Mouse (Mus musculus) embryonic facial prominence, embryonic 12.5 days (tissue): ENCODE measurements around the gene Ogfod2. TPM values are rescaled to one million over a fixed set of nuclear protein-coding genes. Genes with fewer than 3 reads are reported as not detected.
A peak's percentile ranks its signal among the peaks of the same experiment; 100 is the strongest.

Experiments
- ATAC-seq: fragments of 200-750 bp; cut with Nextera tagmentation; 2 replicates; pipeline ENCODE4 v1.8.0; 2017; ENCODE audit not compliant: insufficient number of reproducible peaks, insufficient read depth, low FRiP score, low TSS enrichment
- H3K27ac ChIP-seq: fragments of 300-500 bp; sonication (generic); 2 replicates; pipeline ENCODE4 v1.5.1; 2016; ENCODE audit warnings: mild to moderate bottlenecking
- H3K27me3 ChIP-seq: fragments of 300-500 bp; sonication (generic); 2 replicates; pipeline ENCODE4 v1.6.1; 2016; ENCODE audit warnings: mild to moderate bottlenecking, moderate library complexity
- H3K36me3 ChIP-seq: fragments of 300-500 bp; sonication (generic); 2 replicates; pipeline ENCODE4 v1.6.1; 2016; ENCODE audit warnings: mild to moderate bottlenecking
- H3K4me1 ChIP-seq: fragments of 300-500 bp; sonication (generic); 2 replicates; pipeline ENCODE4 v1.6.1; 2016
- H3K4me2 ChIP-seq: fragments of 300-500 bp; sonication (generic); replicated peaks from 2 replicates; pipeline ENCODE4 v1.6.1; 2016; ENCODE audit warnings: mild to moderate bottlenecking, moderate library complexity
- H3K4me3 ChIP-seq: fragments of 300-500 bp; sonication (generic); 2 replicates; pipeline ENCODE4 v1.5.1; 2016; ENCODE audit warnings: mild to moderate bottlenecking
- H3K9ac ChIP-seq: fragments of 300-500 bp; sonication (generic); 2 replicates; pipeline ENCODE4 v1.6.1; 2016; ENCODE audit warnings: mild to moderate bottlenecking, moderate library complexity
- H3K9me3 ChIP-seq: fragments of 300-500 bp; sonication (generic); 2 replicates; pipeline ENCODE4 v1.6.1; 2016; ENCODE audit warnings: mild to moderate bottlenecking, moderate library complexity
- WGBS: fragments of 180-500 bp; shearing (Covaris S2); methylation state at CpG from one replicate; pipeline ENCODE4 v1.1.7; 2016; 5-methylcytosine and 5-hydroxymethylcytosine counted together
- polyA plus RNA-seq: library from polyadenylated mRNA; unstranded; fragments of >200 nt; fragmentation: Nextera tagmentation; extraction: Ambion mirVana; gene quantifications from 2 replicates; pipeline ENCODE4 v1.2.1, GENCODE M21; 2016

Gene Ogfod2
- polyA plus RNA-seq, 1 experiment from 2014 or later: 19.2 TPM

DNA sequence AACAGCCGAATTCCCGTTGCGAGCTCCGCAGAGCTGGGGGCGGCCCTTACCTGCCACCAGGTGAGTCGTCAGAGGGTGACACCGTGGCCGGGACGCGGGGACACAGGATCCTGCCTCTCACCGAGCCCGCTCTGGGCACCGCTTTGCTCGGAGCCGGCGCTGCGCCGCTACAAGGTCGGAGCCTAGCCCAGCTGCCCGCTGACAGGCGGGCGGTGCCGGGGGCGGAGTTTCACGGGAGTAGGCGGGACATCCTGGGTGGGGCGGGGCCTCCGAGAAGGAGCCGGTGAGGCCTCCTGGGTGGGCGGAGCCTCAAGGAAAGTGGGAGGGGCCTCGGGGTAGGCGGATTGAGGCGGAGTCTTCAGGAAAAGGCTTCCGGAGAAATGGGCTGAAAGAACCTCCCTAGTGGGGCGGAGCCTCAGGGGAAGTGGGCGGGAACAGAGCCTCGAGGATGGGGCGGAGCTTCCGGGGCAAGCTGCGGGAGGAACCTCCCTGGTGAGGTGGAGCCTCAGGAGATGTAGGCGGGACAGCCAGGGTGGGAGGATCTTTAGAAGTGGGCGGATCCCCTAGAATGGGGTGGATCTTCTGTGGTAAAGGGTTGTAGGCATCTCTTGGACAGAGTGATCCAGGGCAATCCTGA, 16.4 kb upstream of the Ogfod2 start, which contains the start of gene Abcb9:
Gene Abcb9 (minus strand): TSS at position 203 of the 637 bp plus-strand sequence.
- no peak within 1 kb of the TSS for H3K27ac ChIP-seq
- H3K9ac ChIP-seq: peak within 1 kb of the TSS; percentile 49; the same call in 1 of the 2 replicates
- WGBS: 2% methylated on average over 42 of the region's 42 CpGs
- no peaks in the 10 kb centered on the region for H3K36me3 ChIP-seq
- H3K4me2 ChIP-seq: peak within 1 kb of the TSS; percentile 78
- H3K4me3 ChIP-seq: peak within 1 kb of the TSS; percentile 45
- peaks cover 19% of the 10 kb centered on the region; the same call in 1 of the 2 replicates for H3K27me3 ChIP-seq
- ATAC-seq: 0 out of 2 replicates have a peak, but pooled peaks have one; percentile 41
- H3K9me3 ChIP-seq: no peaks in the 10 kb centered on the region
- H3K4me1 ChIP-seq: peaks cover 8% of the 10 kb centered on the region

DNA sequence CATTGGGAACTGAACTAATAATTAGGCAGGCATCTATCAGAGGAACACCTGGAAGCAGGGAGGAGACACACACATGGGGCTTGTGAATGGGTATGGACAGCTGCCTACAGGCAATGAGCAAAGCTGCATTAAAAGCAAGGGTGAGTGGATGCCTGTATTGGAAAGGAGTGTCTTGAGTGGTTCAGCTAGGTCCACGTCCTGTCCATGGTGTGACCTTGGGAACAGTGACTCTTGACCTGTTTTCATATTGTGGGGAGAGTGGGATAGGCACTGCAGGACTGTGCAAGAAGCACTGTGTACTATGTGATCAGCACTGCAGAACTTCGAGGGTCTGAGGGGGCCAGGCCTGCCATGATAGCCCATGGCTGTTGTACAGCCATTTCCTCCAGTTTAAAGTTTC, 13.2 kb upstream of the Ogfod2 start:
- ATAC-seq: no peak
- WGBS: 87% methylated on average over 2 of the region's 2 CpGs
- Histone ChIP-seq H3K4me1 (peaks cover 8% of the 10 kb centered on the region), H3K9me3 (no peaks in the 10 kb centered on the region), H3K4me3 (no peak overlapping the region), H3K27me3 (peaks cover 12% of the 10 kb centered on the region; the same call in 1 of the 2 replicates), H3K9ac (no peak overlapping the region), H3K27ac (no peak overlapping the region), H3K4me2 (no peak overlapping the region), H3K36me3 (no peaks in the 10 kb centered on the region)

DNA sequence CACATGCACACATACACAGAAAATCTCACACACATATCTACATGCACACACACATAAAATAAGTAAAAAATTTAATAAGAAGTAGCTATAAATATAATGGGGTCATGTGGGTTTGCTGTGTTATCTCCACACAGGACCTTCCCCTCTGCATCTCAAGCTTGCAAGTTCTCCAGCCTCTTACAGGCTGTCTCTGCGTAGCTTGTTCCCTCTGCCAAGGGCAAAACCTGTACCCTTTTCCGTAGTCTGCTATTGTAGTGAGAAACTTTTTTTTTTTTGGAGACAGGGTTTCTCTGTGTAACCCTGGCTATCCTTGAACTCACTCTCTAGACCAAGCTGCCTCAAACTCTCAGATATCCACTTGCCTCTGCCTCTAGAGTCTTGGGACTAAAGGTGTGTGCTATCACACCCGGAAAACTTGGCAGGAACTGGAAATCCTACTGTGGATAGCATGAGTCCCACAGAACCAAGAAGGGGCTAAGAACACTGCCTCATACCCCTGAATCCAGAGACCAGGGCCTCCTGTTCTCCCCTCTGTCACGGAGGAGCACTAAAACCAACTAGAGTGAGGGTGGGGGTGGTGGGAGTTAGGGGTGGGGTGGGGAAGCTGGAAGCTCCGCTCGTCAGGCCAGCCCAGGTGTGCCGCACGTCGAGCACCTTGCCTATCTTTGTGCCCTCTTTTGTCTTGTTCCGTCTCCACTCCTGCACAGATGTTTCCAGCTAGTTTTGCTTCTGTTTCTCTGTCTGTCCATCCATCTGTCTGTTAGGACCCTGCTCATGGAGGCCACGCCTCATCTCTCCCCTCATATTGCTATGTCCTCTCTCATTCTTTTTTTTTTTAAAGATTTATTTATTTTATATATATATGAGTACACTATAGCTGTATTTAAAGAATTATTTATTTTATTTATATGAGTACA, 11.7 kb upstream of the Ogfod2 start:
- no peaks in the 10 kb centered on the region for H3K36me3 ChIP-seq
- no peak for ATAC-seq
- no peaks in the 10 kb centered on the region for H3K9me3 ChIP-seq
- H3K4me3 ChIP-seq: no peak overlapping the region
- no peak overlapping the region for H3K27ac ChIP-seq
- H3K4me2 ChIP-seq: no peak overlapping the region
- no peak overlapping the region for H3K9ac ChIP-seq
- peaks cover 3% of the 10 kb centered on the region for H3K4me1 ChIP-seq
- 81% methylated on average over 11 of the region's 11 CpGs for WGBS
- H3K27me3 ChIP-seq: 0 out of 2 replicates have a peak, but pooled peaks cover 3% of the 10 kb centered on the region

- Histone ChIP-seq H3K9me3 (no peaks in the 10 kb centered on the region), H3K4me1 (no peaks in the 10 kb centered on the region), H3K27me3 (no peaks in the 10 kb centered on the region), H3K36me3 (no peaks in the 10 kb centered on the region), H3K27ac (no peak overlapping the region), H3K4me3 (no peak overlapping the region), H3K4me2 (no peak overlapping the region), H3K9ac (no peak overlapping the region)
- no peak for ATAC-seq
- WGBS: 84% methylated on average over 6 of the region's 6 CpGs
Observed at GRCm38 (mm10) chr5:124102326-124102725, 9.8 kb upstream of the Ogfod2 start.

DNA sequence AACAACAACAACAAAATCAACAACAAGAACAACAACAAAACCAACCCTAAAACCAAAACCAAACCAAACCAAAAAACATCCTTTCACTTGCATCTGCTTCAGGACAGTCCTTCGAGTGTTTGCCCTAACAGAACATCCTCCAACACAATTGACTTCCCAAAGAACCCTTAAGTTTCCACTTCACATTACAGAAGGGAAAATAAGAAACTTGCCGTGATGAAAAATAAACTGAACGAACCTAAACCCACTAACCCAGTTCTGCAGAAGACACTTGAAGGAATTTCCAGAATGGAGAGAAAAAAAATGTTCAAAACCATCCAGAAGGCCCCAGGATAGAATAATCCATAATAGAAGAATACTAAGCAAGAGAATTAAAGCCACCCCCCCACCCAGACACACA, 9.1 kb upstream of the Ogfod2 start:
- Histone ChIP-seq H3K4me2 (no peak overlapping the region), H3K9ac (no peak overlapping the region), H3K36me3 (no peaks in the 10 kb centered on the region), H3K27me3 (no peaks in the 10 kb centered on the region), H3K4me1 (no peaks in the 10 kb centered on the region), H3K9me3 (no peaks in the 10 kb centered on the region), H3K27ac (no peak overlapping the region), H3K4me3 (no peak overlapping the region)
- WGBS: 84% methylated on average over 3 of the region's 3 CpGs
- ATAC-seq: no peak

DNA sequence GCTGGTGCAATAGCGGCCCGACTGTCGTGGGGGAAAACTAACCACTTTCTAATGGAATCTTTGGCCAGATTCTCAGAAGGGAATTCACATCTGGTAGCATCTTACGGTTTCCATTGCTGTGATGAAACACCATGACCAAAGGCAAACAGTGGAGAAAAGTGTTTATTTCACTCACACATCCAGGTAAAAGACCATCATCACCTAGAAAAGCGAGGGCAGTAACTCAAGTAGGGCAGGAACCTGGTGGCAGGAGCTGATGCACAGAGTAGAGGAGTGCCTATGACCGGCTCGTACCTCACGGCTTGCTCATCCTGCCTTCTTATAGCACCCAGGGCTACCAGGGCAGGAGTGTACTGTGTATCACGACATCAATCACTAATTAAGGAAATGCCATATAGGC, 8.5 kb upstream of the Ogfod2 start:
- Histone ChIP-seq H3K27ac (no peak overlapping the region), H3K4me1 (no peaks in the 10 kb centered on the region), H3K9me3 (no peaks in the 10 kb centered on the region), H3K4me3 (no peak overlapping the region), H3K4me2 (no peak overlapping the region), H3K9ac (no peak overlapping the region), H3K36me3 (no peaks in the 10 kb centered on the region), H3K27me3 (no peaks in the 10 kb centered on the region)
- WGBS: 94% methylated on average over 9 of the region's 9 CpGs
- no peak for ATAC-seq

GRCm38 (mm10) chr5:124111077-124111741, 888 bp upstream of the Ogfod2 start:
- no peak for ATAC-seq
- no peaks in the 10 kb centered on the region for H3K27me3 ChIP-seq
- peak overlapping the region; percentile 88 for H3K4me2 ChIP-seq
- H3K4me3 ChIP-seq: peak overlapping the region; percentile 90
- no peaks in the 10 kb centered on the region for H3K9me3 ChIP-seq
- WGBS: 24% methylated on average over 17 of the region's 17 CpGs
- H3K4me1 ChIP-seq: peaks cover 9% of the 10 kb centered on the region
- peak overlapping the region; percentile 54 for H3K9ac ChIP-seq
- H3K27ac ChIP-seq: no peak overlapping the region; the same call in 1 of the 2 replicates
- H3K36me3 ChIP-seq: no peaks in the 10 kb centered on the region

- H3K27me3 ChIP-seq: no peaks in the 10 kb centered on the region
- H3K4me2 ChIP-seq: peak overlapping the region; percentile 88
- H3K9me3 ChIP-seq: no peaks in the 10 kb centered on the region
- H3K9ac ChIP-seq: peak overlapping the region; percentile 54
- WGBS: 3% methylated on average over 18 of the region's 18 CpGs
- no peak for ATAC-seq
- peak overlapping the region; percentile 90 for H3K4me3 ChIP-seq
- peaks cover 6% of the 10 kb centered on the region for H3K36me3 ChIP-seq
- H3K27ac ChIP-seq: 0 out of 2 replicates have a peak overlapping the region, but pooled peaks have one; percentile 85
- H3K4me1 ChIP-seq: peaks cover 20% of the 10 kb centered on the region
Observed at GRCm38 (mm10) chr5:124112531-124112930, 434 bp downstream of the Ogfod2 start.

GRCm38 (mm10) chr5:124113030-124113429, 933 bp downstream of the Ogfod2 start:
- H3K27ac ChIP-seq: 0 out of 2 replicates have a peak overlapping the region, but pooled peaks have one; percentile 11
- H3K36me3 ChIP-seq: peaks cover 11% of the 10 kb centered on the region

GRCm38 (mm10) chr5:124114276-124115025, 2.4 kb downstream of the Ogfod2 start:
- Histone ChIP-seq H3K9ac (no peak overlapping the region), H3K4me1 (peaks cover 28% of the 10 kb centered on the region), H3K27me3 (no peaks in the 10 kb centered on the region), H3K4me3 (no peak overlapping the region), H3K36me3 (peaks cover 25% of the 10 kb centered on the region), H3K4me2 (no peak overlapping the region), H3K9me3 (no peaks in the 10 kb centered on the region), H3K27ac (no peak overlapping the region)
- WGBS: 91% methylated on average over 24 of the region's 24 CpGs
- ATAC-seq: no peak

More at GRCm38 (mm10) chr5:124113030-124113429, 933 bp downstream of the Ogfod2 start:
- Histone ChIP-seq H3K27me3 (no peaks in the 10 kb centered on the region), H3K9ac (peak overlapping the region; percentile 54), H3K9me3 (no peaks in the 10 kb centered on the region), H3K4me2 (peak overlapping the region; percentile 88), H3K4me3 (peak overlapping the region; percentile 90), H3K4me1 (peaks cover 25% of the 10 kb centered on the region)
- 17% methylated on average over 14 of the region's 14 CpGs for WGBS
- ATAC-seq: no peak

GRCm38 (mm10) chr5:124115531-124115930, 3.4 kb downstream of the Ogfod2 start:
- Histone ChIP-seq H3K9ac (peak overlapping the region; percentile 78), H3K27ac (peak overlapping the region; percentile 76), H3K4me2 (peak overlapping the region; percentile 96), H3K4me1 (peaks cover 28% of the 10 kb centered on the region), H3K36me3 (peaks cover 35% of the 10 kb centered on the region), H3K9me3 (no peaks in the 10 kb centered on the region), H3K27me3 (no peaks in the 10 kb centered on the region), H3K4me3 (peak overlapping the region; percentile 78)
- ATAC-seq: no peak
- 24% methylated on average over 7 of the region's 7 CpGs for WGBS
